Mouse (Mus musculus) liver, embryonic 13.5 days (tissue): ENCODE measurements around the gene Gm9803. TPM values are rescaled to one million over a fixed set of nuclear protein-coding genes. Genes with fewer than 3 reads are reported as not detected.

Source experiments
- ATAC-seq: fragments of 200-750 bp; cut with Nextera tagmentation; 2 replicates; pipeline ENCODE4 v1.8.0; 2017; ENCODE audit warnings: low read depth, mild to moderate bottlenecking, moderate number of reproducible peaks, moderate library complexity
- DNase-seq: peaks from one replicate; pipeline ENCODE4 v3.0.0; 2022
- H3K27ac ChIP-seq: fragments of 300-500 bp; sonication (generic); 2 replicates; pipeline ENCODE4 v1.5.1; 2015; ENCODE audit warnings: moderate library complexity, mild to moderate bottlenecking, inconsistent platforms
- H3K27me3 ChIP-seq: fragments of 300-500 bp; sonication (generic); 2 replicates; pipeline ENCODE4 v1.6.1; 2015; ENCODE audit warnings: mild to moderate bottlenecking, inconsistent platforms
- H3K36me3 ChIP-seq: fragments of 300-500 bp; sonication (generic); 2 replicates; pipeline ENCODE4 v1.6.1; 2015; ENCODE audit warnings: mild to moderate bottlenecking, inconsistent platforms
- H3K4me1 ChIP-seq: fragments of 300-500 bp; sonication (generic); replicated peaks from 2 replicates; pipeline ENCODE4 v1.6.1; 2015; ENCODE audit warnings: inconsistent platforms
- H3K4me2 ChIP-seq: fragments of 300-500 bp; sonication (generic); 2 replicates; pipeline ENCODE4 v1.6.1; 2015; ENCODE audit warnings: inconsistent platforms, mild to moderate bottlenecking, moderate library complexity
- H3K4me3 ChIP-seq: fragments of 300-500 bp; sonication (generic); replicated peaks from 2 replicates; pipeline ENCODE4 v1.5.1; 2015; ENCODE audit warnings: mild to moderate bottlenecking, inconsistent platforms
- H3K9ac ChIP-seq: fragments of 300-500 bp; sonication (generic); 2 replicates; pipeline ENCODE4 v1.6.1; 2015; ENCODE audit warnings: mild to moderate bottlenecking, inconsistent platforms
- H3K9me3 ChIP-seq: fragments of 300-500 bp; sonication (generic); replicated peaks from 2 replicates; pipeline ENCODE4 v1.6.1; 2016; ENCODE audit warnings: inconsistent platforms
- WGBS: fragments of 180-500 bp; shearing (Covaris S2); methylation state at CpG from one replicate; pipeline ENCODE4 v1.1.7; 2015; ENCODE audit not compliant: insufficient replicate concordance; 5-methylcytosine and 5-hydroxymethylcytosine counted together
- polyA plus RNA-seq: library from polyadenylated mRNA; unstranded; fragments of >200 nt; fragmentation: Nextera tagmentation; extraction: Ambion mirVana; gene quantifications from 2 replicates; pipeline ENCODE4 v1.2.1, GENCODE M21; 2015

The Gm9803 gene
- polyA plus RNA-seq, 1 experiment from 2014 or later = 8.8 TPM

DNA sequence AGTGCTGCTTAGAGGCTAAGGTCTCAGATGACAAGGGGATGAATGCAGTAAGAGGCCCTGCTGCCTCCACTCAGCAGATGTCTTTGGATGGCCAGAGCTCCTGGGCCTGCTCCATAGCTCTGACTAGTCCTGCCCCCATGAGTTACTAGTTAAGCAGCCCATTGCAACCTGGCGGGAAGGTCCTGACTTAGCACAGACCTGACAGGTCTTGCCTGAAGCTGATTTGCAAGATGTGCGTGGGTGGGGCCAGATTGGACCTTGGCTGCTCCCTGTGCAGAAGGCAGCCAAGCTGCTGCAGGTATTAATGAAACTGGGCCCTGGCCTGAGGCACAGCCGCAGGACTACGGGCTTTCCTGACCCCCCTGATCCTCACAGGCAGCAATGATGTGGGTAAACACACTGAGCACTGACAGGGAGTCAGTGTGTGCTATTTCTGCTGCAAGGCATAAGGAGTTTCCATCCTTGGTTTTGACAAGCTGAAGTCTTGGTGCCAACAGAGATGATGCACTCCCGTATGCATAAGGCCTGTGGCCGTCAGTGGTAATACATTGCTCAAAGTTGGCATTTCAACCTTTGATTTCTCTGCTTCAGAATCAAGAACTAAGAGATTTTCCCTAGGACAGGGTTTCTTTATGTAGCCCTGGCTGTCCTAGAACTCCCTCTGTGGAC, 6.8 kb upstream of the Gm9803 start:
- DNase-seq (no peak), ATAC-seq (no peak)

DNA sequence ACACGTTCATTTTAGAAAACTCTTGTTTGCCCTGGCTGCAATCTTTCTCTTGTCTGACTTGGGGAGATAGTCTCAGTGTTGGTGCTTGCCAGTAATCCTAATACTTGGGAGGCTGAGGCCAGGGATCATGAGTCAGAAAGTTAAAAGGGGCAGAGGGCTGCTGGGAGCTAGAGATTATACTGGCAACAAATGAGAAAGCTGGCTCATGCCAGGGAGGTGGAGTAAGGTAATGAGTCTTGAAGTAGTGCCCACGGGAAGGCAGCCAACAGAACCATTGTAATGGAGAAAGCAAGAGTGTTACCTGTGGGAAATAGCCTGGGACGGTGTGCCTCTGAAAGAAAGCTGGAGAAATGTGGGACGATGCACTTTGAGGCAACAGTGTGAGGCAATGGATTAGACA, 6.0 kb upstream of the Gm9803 start:
- Histone ChIP-seq H3K4me3 (no peak overlapping the region), H3K9me3 (no peaks in the 10 kb centered on the region), H3K27me3 (no peaks in the 10 kb centered on the region), H3K9ac (no peak overlapping the region), H3K4me2 (no peak overlapping the region), H3K4me1 (peaks cover 15% of the 10 kb centered on the region), H3K27ac (no peak overlapping the region), H3K36me3 (peaks cover 10% of the 10 kb centered on the region)
- DNase-seq (no peak), ATAC-seq (no peak)
- WGBS = 57% methylated on average over 4 of the region's 4 CpGs

More for the DNA sequence above, 6.8 kb upstream of the Gm9803 start:
- H3K9ac ChIP-seq = no peak overlapping the region; the same call in 1 of the 2 replicates
- H3K4me2 ChIP-seq = no peak overlapping the region
- H3K4me1 ChIP-seq = peaks cover 15% of the 10 kb centered on the region
- no peak overlapping the region for H3K27ac ChIP-seq
- H3K4me3 ChIP-seq = no peak overlapping the region
- H3K9me3 ChIP-seq = no peaks in the 10 kb centered on the region
- 67% methylated on average over 6 of the region's 6 CpGs for WGBS
- no peaks in the 10 kb centered on the region for H3K27me3 ChIP-seq
- peaks cover 14% of the 10 kb centered on the region for H3K36me3 ChIP-seq

DNA sequence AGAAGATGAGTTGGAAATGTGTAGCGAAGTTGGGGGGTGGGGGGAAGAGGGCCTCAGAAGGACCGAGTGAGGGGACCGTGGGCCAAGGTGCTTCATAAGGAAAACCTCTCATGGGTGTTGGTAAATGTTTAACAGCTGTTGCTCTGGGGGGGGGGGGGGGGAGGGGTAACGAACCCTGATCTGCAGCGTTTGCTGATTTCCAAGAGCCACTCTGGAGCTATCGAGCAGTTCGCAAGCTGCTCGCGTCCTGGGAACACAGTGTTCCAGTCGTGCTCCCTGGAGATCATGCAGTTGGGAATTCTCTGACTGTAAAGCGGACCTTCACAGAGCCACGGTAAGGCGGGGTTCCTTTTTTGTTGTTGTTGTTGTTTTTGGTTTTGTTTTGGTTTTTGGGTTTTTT, 5.5 kb upstream of the Gm9803 start:
- peak overlapping the region; percentile 19; the same call in 1 of the 2 replicates for H3K4me2 ChIP-seq
- no peak for ATAC-seq
- 81% methylated on average over 13 of the region's 13 CpGs for WGBS

DNA sequence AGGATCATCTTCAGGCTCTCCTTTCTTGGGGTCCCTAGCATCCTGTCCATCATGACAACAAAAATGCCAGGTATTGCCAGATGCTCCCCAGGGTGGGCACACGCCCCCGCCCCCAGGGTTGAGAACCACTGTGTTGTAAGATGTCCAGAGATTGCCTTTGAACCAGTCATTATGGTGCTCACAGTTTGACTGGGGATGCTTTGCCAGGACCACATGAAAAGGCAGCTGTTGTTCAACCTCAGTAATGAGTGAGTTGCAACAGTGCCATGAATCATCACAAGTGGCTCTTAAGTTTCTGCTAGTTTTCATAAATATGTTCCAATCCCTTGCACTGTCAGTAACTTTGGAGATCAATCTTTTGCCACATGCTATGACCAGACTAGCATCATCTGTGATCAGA, 3.9 kb upstream of the Gm9803 start:
- 82% methylated on average over 2 of the region's 2 CpGs for WGBS
- ATAC-seq = no peak
- H3K27ac ChIP-seq = no peak overlapping the region

More for the DNA sequence above, 5.5 kb upstream of the Gm9803 start:
- Histone ChIP-seq H3K27me3 (no peaks in the 10 kb centered on the region), H3K9me3 (no peaks in the 10 kb centered on the region), H3K4me3 (no peak overlapping the region), H3K36me3 (peaks cover 10% of the 10 kb centered on the region), H3K9ac (no peak overlapping the region), H3K4me1 (peaks cover 13% of the 10 kb centered on the region), H3K27ac (no peak overlapping the region)
- no peak for DNase-seq

DNA sequence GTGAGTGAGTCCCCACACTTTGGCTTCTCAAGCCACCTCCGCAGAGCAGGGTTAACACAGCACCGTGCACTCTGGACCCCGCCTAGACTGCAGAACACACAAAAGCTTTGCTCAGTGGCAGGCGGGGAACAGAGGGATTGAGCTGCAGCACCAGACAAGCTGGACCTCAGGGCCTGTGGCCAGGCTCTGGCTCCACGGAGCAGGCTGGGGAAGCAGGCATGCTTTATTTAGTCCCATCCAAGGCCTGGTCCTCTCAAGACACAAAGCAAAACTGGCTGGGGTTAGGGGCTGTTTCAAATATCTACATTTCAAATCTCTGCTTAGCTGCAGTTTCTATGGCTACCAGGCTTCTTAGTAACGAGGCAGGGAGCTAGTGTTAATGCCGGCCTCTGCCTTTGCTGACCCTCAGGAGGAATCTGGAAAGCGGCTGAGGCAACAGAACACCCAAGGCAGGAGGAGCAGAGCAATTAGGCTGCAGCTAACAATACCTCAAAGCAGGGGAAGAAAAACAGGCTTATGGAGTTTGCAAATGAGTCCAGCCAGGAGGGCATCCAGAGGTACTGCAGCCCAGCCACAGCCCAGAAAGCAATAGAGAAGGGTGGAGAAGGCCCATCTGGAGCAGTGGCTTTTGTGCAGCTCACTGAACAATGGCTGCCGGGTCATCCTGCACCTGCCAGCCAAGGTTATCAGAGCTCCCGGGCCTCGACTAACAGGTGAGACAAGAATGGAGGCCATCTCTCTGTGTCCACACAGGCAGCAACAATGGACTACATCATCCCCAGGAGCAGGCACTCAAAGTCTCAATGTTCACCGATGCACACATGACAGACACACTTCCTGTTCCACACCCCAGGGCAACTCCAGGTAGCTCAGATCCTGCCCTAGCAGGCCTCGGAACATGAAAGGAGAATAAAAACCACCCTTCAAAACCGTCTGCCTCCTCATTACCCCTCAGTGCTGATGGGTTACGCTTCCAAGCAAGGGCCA, 3.7 kb downstream of the Gm9803 start:
- DNase-seq (no peak), ATAC-seq (peak; percentile 72)
- Histone ChIP-seq H3K36me3 (peaks cover 68% of the 10 kb centered on the region), H3K27ac (no peak overlapping the region), H3K4me2 (no peak overlapping the region), H3K4me1 (peaks cover 17% of the 10 kb centered on the region; the same call in 1 of the 2 replicates), H3K27me3 (no peaks in the 10 kb centered on the region), H3K9me3 (no peaks in the 10 kb centered on the region), H3K4me3 (no peak overlapping the region), H3K9ac (no peak overlapping the region)
- WGBS = 58% methylated on average over 15 of the region's 15 CpGs

More for the DNA sequence above, 3.9 kb upstream of the Gm9803 start:
- no peak overlapping the region for H3K9ac ChIP-seq
- peaks cover 10% of the 10 kb centered on the region for H3K36me3 ChIP-seq
- H3K9me3 ChIP-seq = no peaks in the 10 kb centered on the region
- H3K4me2 ChIP-seq = no peak overlapping the region
- H3K4me1 ChIP-seq = peaks cover 13% of the 10 kb centered on the region
- DNase-seq = no peak
- H3K4me3 ChIP-seq = no peak overlapping the region
- H3K27me3 ChIP-seq = no peaks in the 10 kb centered on the region

DNA sequence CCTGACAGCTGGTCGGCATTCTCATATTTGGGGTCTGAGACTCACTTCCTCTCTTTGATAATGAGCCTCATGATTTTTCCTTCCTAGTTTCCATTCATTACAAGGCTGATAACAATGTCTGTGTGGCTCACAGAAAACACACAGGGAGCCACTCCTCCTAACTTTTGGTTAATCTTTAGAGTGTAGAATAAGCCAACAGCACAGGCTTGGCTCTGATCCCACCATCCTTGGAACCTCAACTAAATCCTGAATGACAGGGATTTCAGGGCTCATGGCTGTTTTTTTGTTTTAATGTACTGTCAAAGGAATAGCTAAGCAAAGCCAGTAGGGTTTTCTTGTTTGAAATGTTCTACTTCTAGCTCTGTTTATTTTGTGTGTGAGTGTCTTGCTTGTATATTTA, 10.5 kb downstream of the Gm9803 start:
- H3K9ac ChIP-seq = no peak overlapping the region
- H3K27ac ChIP-seq = no peak overlapping the region
- no peaks in the 10 kb centered on the region for H3K27me3 ChIP-seq
- H3K4me1 ChIP-seq = peaks cover 12% of the 10 kb centered on the region
- ATAC-seq (no peak), DNase-seq (no peak)
- no peak overlapping the region for H3K4me3 ChIP-seq
- no peaks in the 10 kb centered on the region for H3K9me3 ChIP-seq
- H3K36me3 ChIP-seq = peaks cover 43% of the 10 kb centered on the region
- WGBS = 30% methylated on average over 1 of the region's 1 CpGs
- no peak overlapping the region for H3K4me2 ChIP-seq

DNA sequence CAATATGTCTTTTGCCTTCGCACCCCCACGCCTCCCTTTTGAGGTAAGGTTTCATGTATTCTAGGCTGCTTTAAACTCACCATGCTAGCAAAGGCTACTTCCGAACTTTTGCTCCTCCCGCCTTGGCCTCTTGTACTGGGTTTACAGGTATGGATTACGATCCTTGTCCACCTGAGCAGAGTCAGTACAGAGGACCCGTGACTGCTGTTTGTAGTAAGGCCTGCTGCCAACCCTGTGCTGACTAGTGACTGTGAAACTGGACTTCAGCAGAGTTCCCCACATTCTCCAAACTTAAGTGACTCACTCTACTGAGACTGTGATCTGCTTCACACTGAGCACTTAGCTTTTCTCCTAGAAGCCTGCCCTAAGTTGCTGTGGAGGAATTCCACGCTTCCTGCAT, 13.8 kb downstream of the Gm9803 start:
- 83% methylated on average over 7 of the region's 7 CpGs for WGBS
- Histone ChIP-seq H3K27ac (peak overlapping the region; percentile 54), H3K9me3 (no peaks in the 10 kb centered on the region), H3K4me2 (no peak overlapping the region), H3K4me3 (no peak overlapping the region), H3K36me3 (peaks cover 12% of the 10 kb centered on the region), H3K4me1 (peaks cover 28% of the 10 kb centered on the region), H3K27me3 (no peaks in the 10 kb centered on the region), H3K9ac (no peak overlapping the region)
- ATAC-seq = no peak
- no peak for DNase-seq

DNA sequence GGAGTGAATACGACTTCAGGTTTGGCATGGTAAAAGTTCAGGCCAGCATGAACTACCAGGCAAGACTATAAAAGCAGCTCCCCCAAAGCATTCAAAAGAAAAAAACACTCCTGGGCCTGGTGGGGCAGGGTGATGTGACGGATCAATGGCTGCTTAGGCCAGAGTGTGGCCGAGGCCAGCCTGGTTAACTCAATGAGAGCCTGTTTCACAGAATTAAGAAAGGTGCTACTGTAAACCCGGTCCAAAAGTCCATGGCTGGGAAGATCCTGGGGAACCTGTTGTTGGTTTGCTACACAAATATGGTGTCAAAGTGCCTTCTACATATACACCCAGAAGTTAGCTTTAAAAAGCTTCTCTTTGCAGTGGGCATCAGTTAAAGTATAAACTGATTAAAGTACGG, 14.9 kb downstream of the Gm9803 start:
- ATAC-seq (no peak), DNase-seq (no peak)
- Histone ChIP-seq H3K9ac (0 out of 2 replicates have a peak overlapping the region, but pooled peaks have one; percentile 92), H3K4me1 (peaks cover 28% of the 10 kb centered on the region), H3K27ac (peak overlapping the region; percentile 10; the same call in 1 of the 2 replicates), H3K27me3 (no peaks in the 10 kb centered on the region), H3K4me2 (peak overlapping the region; percentile 79), H3K36me3 (peaks cover 7% of the 10 kb centered on the region; the same call in 1 of the 2 replicates), H3K4me3 (no peak overlapping the region), H3K9me3 (no peaks in the 10 kb centered on the region)
- 82% methylated on average over 5 of the region's 5 CpGs for WGBS

DNA sequence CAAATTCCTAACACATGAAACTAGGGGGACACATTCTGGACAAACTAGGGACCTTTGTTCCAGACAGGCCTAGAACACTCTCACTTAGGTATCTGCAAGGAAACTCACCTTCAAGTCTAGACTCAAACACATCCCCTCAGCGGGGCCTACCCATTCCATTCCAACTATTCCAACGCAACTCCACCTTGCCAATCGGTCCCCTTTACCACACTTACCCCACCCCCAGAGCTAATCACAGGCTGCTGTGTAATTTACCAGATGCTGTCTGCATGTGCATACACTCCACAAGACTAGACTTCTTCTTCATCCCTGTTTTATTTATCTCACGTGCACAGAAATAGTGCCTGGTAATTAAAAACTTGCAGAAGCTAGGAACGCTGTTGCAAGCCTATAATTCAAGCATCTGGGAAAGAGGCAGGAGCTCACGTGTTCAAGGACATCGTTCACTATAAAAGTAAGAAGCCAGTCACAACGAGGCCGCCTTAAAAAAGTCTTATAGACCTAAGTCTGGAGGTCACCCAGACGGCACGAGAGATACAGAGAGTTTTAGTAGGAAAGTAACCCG, 15.9 kb downstream of the Gm9803 start:
- Histone ChIP-seq H3K9me3 (no peaks in the 10 kb centered on the region), H3K9ac (peak overlapping the region; percentile 92), H3K36me3 (peaks cover 7% of the 10 kb centered on the region; the same call in 1 of the 2 replicates), H3K4me2 (peak overlapping the region; percentile 79), H3K27me3 (no peaks in the 10 kb centered on the region), H3K27ac (peak overlapping the region; percentile 78), H3K4me3 (peak overlapping the region; percentile 91), H3K4me1 (peaks cover 24% of the 10 kb centered on the region)
- ATAC-seq (no peak), DNase-seq (no peak)
- 16% methylated on average over 12 of the region's 12 CpGs for WGBS

DNA sequence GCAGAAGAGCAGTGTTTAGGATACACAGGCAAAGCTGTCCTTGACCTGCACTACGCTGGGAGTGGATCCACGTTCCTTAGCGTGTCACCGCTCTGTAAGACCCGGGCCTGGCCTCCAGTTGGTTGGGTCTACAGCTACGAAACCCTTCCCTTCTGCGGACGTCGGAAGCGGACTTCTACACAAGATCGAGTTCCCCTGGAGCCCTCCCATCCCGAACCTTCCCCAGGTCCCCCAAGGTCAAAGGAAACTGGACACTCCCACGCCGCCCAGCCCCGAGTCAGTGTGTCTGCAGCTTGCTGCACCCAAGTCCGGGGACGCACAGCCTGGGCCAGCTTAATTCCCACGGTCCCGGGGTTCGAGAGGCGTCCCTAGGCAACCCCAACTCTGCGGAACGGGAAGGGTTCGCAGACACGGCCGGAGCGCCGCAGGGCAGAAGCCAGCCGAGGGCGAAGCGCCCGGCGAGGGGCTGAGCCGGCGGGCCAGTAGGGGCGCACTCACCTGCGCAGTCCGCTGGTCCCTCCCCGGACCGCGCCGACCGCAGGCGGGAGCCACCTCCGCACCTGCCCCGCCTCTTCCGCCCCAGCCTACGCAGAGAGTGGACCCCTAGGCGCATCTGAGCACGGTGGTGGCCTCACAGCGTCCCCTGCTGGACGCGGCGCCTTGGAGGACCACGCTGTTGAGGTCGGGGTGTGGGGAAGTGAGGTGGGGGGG, 16.7 kb downstream of the Gm9803 start, which contains the start of gene 1700021F05Rik:
Gene 1700021F05Rik (minus strand): TSS at position 553 of the 711 bp plus-strand sequence.
- Histone ChIP-seq H3K4me1 (peaks cover 24% of the 10 kb centered on the region), H3K27ac (peak within 1 kb of the TSS; percentile 78), H3K9me3 (no peaks in the 10 kb centered on the region), H3K36me3 (peaks cover 5% of the 10 kb centered on the region; the same call in 1 of the 2 replicates), H3K4me3 (peak within 1 kb of the TSS; percentile 91), H3K27me3 (no peaks in the 10 kb centered on the region), H3K9ac (peak within 1 kb of the TSS; percentile 92), H3K4me2 (peak within 1 kb of the TSS; percentile 79)
- DNase-seq = peak; percentile 92
- ATAC-seq = peak; percentile 99
- under 1% methylated on average over 52 of the region's 56 CpGs for WGBS
